Mouse (Mus musculus): Measurements from ENCODE around the gene Ubqln4. TPM values are rescaled to one million over a fixed set of nuclear protein-coding genes. Genes with fewer than 3 reads are reported as not detected.
"Not testable (repeated sequence)": the region's sequence is repeated elsewhere in the genome, so short reads cannot be mapped to it uniquely, and the experiment has no call there.

The Ubqln4 gene
- total RNA-seq, 4 experiments from 2014 or later, result 91.9 to 112 (median 94.6) TPM

- DNase-seq (ENCODE audit: low spot score in 2 of 2), result no peak
These were observed 12.6 kb downstream of the Ubqln4 start for GRCm38 (mm10) chr3:88566116-88566515.

- DNase-seq (ENCODE audit: low spot score in 2 of 2), result no peak
These were observed 13.0 kb downstream of the Ubqln4 start for GRCm38 (mm10) chr3:88566536-88567061.

GRCm38 (mm10) chr3:88567892-88568291 is 14.3 kb downstream of the Ubqln4 start:
- DNase-seq (ENCODE audit: low spot score in 2 of 2), result no peak

- no peak for DNase-seq (ENCODE audit: low spot score in 2 of 2)
These were observed 15.1 kb downstream of the Ubqln4 start for GRCm38 (mm10) chr3:88568615-88569014.

GRCm38 (mm10) chr3:88569093-88569492 is 15.5 kb downstream of the Ubqln4 start:
- DNase-seq (ENCODE audit: low spot score in 2 of 2), result no peak

- no peak for DNase-seq (ENCODE audit: low spot score in 2 of 2)
These were observed 16.1 kb downstream of the Ubqln4 start for GRCm38 (mm10) chr3:88569694-88570093.

GRCm38 (mm10) chr3:88570341-88570740 is 16.8 kb downstream of the Ubqln4 start:
- DNase-seq (ENCODE audit: low spot score in 2 of 2), result no peak

GRCm38 (mm10) chr3:88571856-88572255 is 18.3 kb downstream of the Ubqln4 start:
- DNase-seq (ENCODE audit: low spot score in 2 of 2), result no peak

- DNase-seq (ENCODE audit: low spot score in 2 of 2), result no peak
These were observed 19.3 kb downstream of the Ubqln4 start for GRCm38 (mm10) chr3:88572835-88573234.

- DNase-seq (ENCODE audit: low spot score in 2 of 2), result no peak
These were observed 20.3 kb downstream of the Ubqln4 start for GRCm38 (mm10) chr3:88573810-88574209.

GRCm38 (mm10) chr3:88575540-88575939 is 22.0 kb downstream of the Ubqln4 start, which contains the start of gene Ssr2:
TSS of gene Ssr2 (plus strand) at chr3:88575876.
- no peak for DNase-seq (ENCODE audit: low spot score in 2 of 2)

GRCm38 (mm10) chr3:88577846-88578245 is 24.3 kb downstream of the Ubqln4 start:
- DNase-seq (ENCODE audit: low spot score in 2 of 2), result not testable (repeated sequence)

GRCm38 (mm10) chr3:88578498-88579424 is 25.2 kb downstream of the Ubqln4 start:
- DNase-seq (ENCODE audit: low spot score in 2 of 2), result no peak

- DNase-seq (ENCODE audit: low spot score in 2 of 2), result peak; percentile 71 to 72
These were observed 26.0 kb downstream of the Ubqln4 start for GRCm38 (mm10) chr3:88579454-88580117.

GRCm38 (mm10) chr3:88585769-88586168 is 32.2 kb downstream of the Ubqln4 start:
- DNase-seq (ENCODE audit: low spot score in 2 of 2), result no peak

- no peak for DNase-seq (ENCODE audit: low spot score in 2 of 2)
These were observed 33.1 kb downstream of the Ubqln4 start for GRCm38 (mm10) chr3:88586640-88587039.

- DNase-seq (ENCODE audit: low spot score in 2 of 2), result no peak
These were observed 36.7 kb downstream of the Ubqln4 start for GRCm38 (mm10) chr3:88590246-88590645.

- DNase-seq (ENCODE audit: low spot score in 2 of 2), result no peak
These were observed 37.5 kb downstream of the Ubqln4 start for GRCm38 (mm10) chr3:88591044-88591443.

- no peak for DNase-seq (ENCODE audit: low spot score in 2 of 2)
These were observed 38.6 kb downstream of the Ubqln4 start for GRCm38 (mm10) chr3:88591950-88592731.

GRCm38 (mm10) chr3:88592942-88593576 is 39.5 kb downstream of the Ubqln4 start:
- no peak for DNase-seq (ENCODE audit: low spot score in 2 of 2)
